Mouse (Mus musculus) CH12.LX (cell line): ENCODE results near the gene Med18. TPM values are rescaled to one million over a fixed set of nuclear protein-coding genes. Genes with fewer than 3 reads are reported as not detected.

Source experiments
- DNase-seq: peaks from one replicate; pipeline ENCODE4 v3.0.0-alpha.2; 2013; ENCODE audit errors: extremely low read depth
- H3K27ac ChIP-seq: 2 replicates; pipeline ENCODE4 v1.5.1; 2012; ENCODE audit warnings: low read depth, mild to moderate bottlenecking, control low read depth, moderate library complexity; ENCODE audit not compliant: insufficient read depth
- H3K27me3 ChIP-seq: replicated peaks from 2 replicates; pipeline ENCODE3; 2012; ENCODE audit warnings: inconsistent platforms
- H3K36me3 ChIP-seq, 2 experiments: replicated peaks in 1 of 2; 2 replicates each; pipeline versions ENCODE3 to v1.6.1; 2012; ENCODE audit warnings: inconsistent platforms in 1 of 2, low read length in 1 of 2, mild to moderate bottlenecking in 1 of 2, mixed read lengths in 1 of 2, moderate library complexity in 1 of 2; ENCODE audit not compliant: control insufficient read depth in 1 of 2, insufficient read depth in 1 of 2
- H3K4me1 ChIP-seq, 2 experiments: 2 replicates each; pipeline ENCODE4 v1.6.1; 2012; ENCODE audit warnings: inconsistent platforms in 1 of 2, moderate library complexity in 1 of 2; ENCODE audit not compliant: insufficient read depth in 2 of 2, control insufficient read depth in 1 of 2
- H3K4me2 ChIP-seq: 2 replicates; pipeline ENCODE4 v1.6.1; 2012; ENCODE audit warnings: low read depth, mild to moderate bottlenecking, control low read depth; ENCODE audit not compliant: poor library complexity, insufficient read depth, severe bottlenecking
- H3K4me3 ChIP-seq, 3 experiments: fragments of 150-350 bp in 1 of 3; sonication (generic) in 1 of 3; replicated peaks in 1 of 3; 2 replicates each; pipeline versions ENCODE3 to v1.5.1; 2011 to 2012; ENCODE audit warnings: low read depth in 2 of 3, low read length in 2 of 3, mild to moderate bottlenecking in 2 of 3, moderate library complexity in 2 of 3, control low read depth in 1 of 3, improper control_type of control experiment in 1 of 3, inconsistent platforms in 1 of 3, mixed read lengths in 1 of 3; ENCODE audit not compliant: poor library complexity in 1 of 3
- H3K79me2 ChIP-seq: replicated peaks from 2 replicates; pipeline ENCODE4 v1.6.1; 2012; ENCODE audit warnings: mild to moderate bottlenecking, moderate library complexity; ENCODE audit not compliant: control insufficient read depth, poor library complexity, insufficient read depth, severe bottlenecking; ENCODE audit errors: extremely low read depth
- H3K9ac ChIP-seq: 2 replicates; pipeline ENCODE4 v1.6.1; 2012; ENCODE audit warnings: low read depth, mild to moderate bottlenecking, control low read depth, moderate library complexity; ENCODE audit not compliant: insufficient read depth
- H3K9me3 ChIP-seq: replicated peaks from 2 replicates; pipeline ENCODE3; 2012; ENCODE audit warnings: low read length, inconsistent platforms, mixed read lengths
- CTCF ChIP-seq, 2 experiments: IDR thresholded peaks in 1 of 2; conservative IDR thresholded peaks in 1 of 2; 2 replicates each; pipeline ENCODE4 v1.5.1; 2011 to 2012; ENCODE audit warnings: low read depth in 2 of 2, low read length in 2 of 2, improper control_type of control experiment in 1 of 2, inconsistent platforms in 1 of 2, mild to moderate bottlenecking in 1 of 2, moderate library complexity in 1 of 2
- IRF4 ChIP-seq: IDR thresholded peaks from 2 replicates; pipeline ENCODE4 v1.6.1; 2014; ENCODE audit warnings: low read depth, mild to moderate bottlenecking, inconsistent platforms, low read length, improper control_type of control experiment
- JUND ChIP-seq: conservative IDR thresholded peaks from 2 replicates; pipeline ENCODE4 v1.6.1; 2011; ENCODE audit warnings: low read depth, low read length, improper control_type of control experiment
- KAT2A ChIP-seq: IDR thresholded peaks from 2 replicates; pipeline ENCODE4 v1.6.1; 2012; ENCODE audit warnings: low read length, improper control_type of control experiment, inconsistent platforms; ENCODE audit not compliant: insufficient replicate concordance
- MAFK ChIP-seq: IDR thresholded peaks from 2 replicates; pipeline ENCODE4 v1.6.1; 2011; ENCODE audit warnings: low read length, improper control_type of control experiment; ENCODE audit not compliant: insufficient replicate concordance
- MEF2A ChIP-seq: IDR thresholded peaks from 2 replicates; pipeline ENCODE4 v1.6.1; 2014; ENCODE audit warnings: low read depth, mild to moderate bottlenecking, inconsistent platforms, low read length, improper control_type of control experiment, borderline replicate concordance
- MXI1 ChIP-seq: IDR thresholded peaks from 2 replicates; pipeline ENCODE4 v1.6.1; 2011; ENCODE audit warnings: mild to moderate bottlenecking, low read depth, low read length, improper control_type of control experiment
- NELFE ChIP-seq: IDR thresholded peaks from 2 replicates; pipeline ENCODE4 v1.6.1; 2011; ENCODE audit warnings: low read depth, low read length, improper control_type of control experiment
- NRF1 ChIP-seq: IDR thresholded peaks from 2 replicates; pipeline ENCODE4 v1.6.1; 2014; ENCODE audit warnings: low read depth, mild to moderate bottlenecking, inconsistent platforms, low read length, improper control_type of control experiment, moderate library complexity
- POLR2A ChIP-seq: IDR thresholded peaks from 2 replicates; pipeline ENCODE4 v1.6.1; 2011; ENCODE audit warnings: low read depth, mild to moderate bottlenecking, improper control_type of control experiment, low read length
- RAD21 ChIP-seq: IDR thresholded peaks from 2 replicates; pipeline ENCODE4 v1.6.1; 2011; ENCODE audit warnings: low read depth, mild to moderate bottlenecking, low read length, improper control_type of control experiment, moderate library complexity
- SMC3 ChIP-seq: IDR thresholded peaks from 2 replicates; pipeline ENCODE4 v1.6.1; 2011; ENCODE audit warnings: low read depth, low read length, improper control_type of control experiment
- USF1 ChIP-seq: IDR thresholded peaks from 2 replicates; pipeline ENCODE4 v1.6.1; 2014; ENCODE audit warnings: low read depth, mild to moderate bottlenecking, inconsistent platforms, low read length, improper control_type of control experiment
- ZC3H11A ChIP-seq: IDR thresholded peaks from 2 replicates; pipeline ENCODE4 v1.6.1; 2012; ENCODE audit warnings: low read depth, mild to moderate bottlenecking, inconsistent platforms, low read length, improper control_type of control experiment
- ZMIZ1 ChIP-seq: IDR thresholded peaks from 2 replicates; pipeline ENCODE4 v1.6.1; 2012; ENCODE audit warnings: low read depth, mild to moderate bottlenecking, inconsistent platforms, low read length, improper control_type of control experiment
- ZNF384 ChIP-seq: IDR thresholded peaks from 2 replicates; pipeline ENCODE4 v1.6.1; 2012; ENCODE audit warnings: low read depth, low read length, improper control_type of control experiment, inconsistent platforms
- dilution Hi-C: fragments of 300-500 bp; cut with MboI; formaldehyde crosslinking; loops from 2 replicates; pipeline ENCODE4 v1.14.3; 2020; ENCODE audit warnings: low sequenced_read_pairs; ENCODE audit not compliant: extremely low pct_unique_long_range_greater_than_20kb, extremely low pct_ligation_motif_present
- in situ Hi-C: fragments of 300-500 bp; cut with MboI; formaldehyde crosslinking; loops from 3 replicates; pipeline ENCODE4 v1.14.3; 2019; ENCODE audit warnings: low sequenced_read_pairs, low pct_ligation_motif_present, low pct_unique_long_range_greater_than_20kb, mixed read lengths
- polyA plus RNA-seq: library from polyadenylated mRNA; unstranded; fragments of >175 nt; gene quantifications from 2 replicates; pipeline ENCODE4 v1.2.1, GENCODE M21; 2012; ENCODE audit warnings: low read depth; ENCODE audit not compliant: insufficient read length
- total RNA-seq, 2 experiments: library from RNA; depleted of rRNA; stranded (reverse); fragments of 300-350 nt in 1 of 2; fragments of >200 nt in 1 of 2; gene quantifications; 2 replicates each; pipeline ENCODE4 v1.2.3; 2012 to 2014

Med18 gene
- total and polyA plus RNA-seq, 3 experiments, result 12.7 to 17.6 (median 15.5) TPM

- no peak overlapping the region for H3K9ac ChIP-seq
- TF ChIP-seq USF1 (no peak), MAFK (no peak), SMC3 (peak; percentile 20), CTCF (conservative IDR thresholded peaks at IDR 0.05 in 1 of 2, IDR thresholded peaks at IDR 0.05 in 1 of 2; ENCODE audit: low read depth in 2 of 2, low read length in 2 of 2) (peak in 1 of 2 experiments; percentile 48; a peak in 2 of 4 replicates), RAD21 (peak; percentile 50), KAT2A (no peak)
- TF ChIP-seq, all 38 proteins: peak for 3
- peaks cover 14 to 34% of the 10 kb centered on the region in 2 experiments for H3K36me3 ChIP-seq
- no peak overlapping the region for H3K4me2 ChIP-seq
- no peak overlapping the region for H3K27ac ChIP-seq
- no peaks in the 10 kb centered on the region for H3K27me3 ChIP-seq
- H3K9me3 ChIP-seq, result no peaks in the 10 kb centered on the region
- dilution Hi-C loops (no loop called here), in situ Hi-C loops (no loop called here)
- no peak overlapping the region for H3K4me3 ChIP-seq
- H3K79me2 ChIP-seq, result no peaks in the 10 kb centered on the region
- no peak for DNase-seq
- peaks cover 3 to 16% of the 10 kb centered on the region in 2 experiments; a peak in 3 of 4 replicates for H3K4me1 ChIP-seq
Observed at GRCm38 (mm10) chr4:132454216-132454615, 9.5 kb downstream of the Med18 start.

DNA sequence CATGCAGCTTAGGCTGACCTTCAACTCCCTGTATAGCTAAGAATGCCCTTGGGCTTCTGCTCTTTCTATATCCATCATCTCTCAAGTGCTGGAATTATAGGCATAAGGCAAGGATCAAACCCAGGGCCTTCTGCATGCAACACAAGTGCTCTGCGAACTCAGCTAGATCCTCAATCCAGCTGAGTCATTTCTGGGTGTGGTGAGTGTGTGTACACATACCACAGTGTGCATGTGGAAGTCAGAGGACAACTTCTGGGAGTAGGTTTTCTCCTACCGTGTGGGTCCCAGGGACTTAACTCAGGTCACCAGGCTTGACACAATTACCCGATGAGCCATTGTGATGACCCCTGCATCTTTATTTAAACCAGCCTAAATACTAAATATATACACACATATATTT lies 13.9 kb downstream of the Med18 start:
- Histone ChIP-seq H3K4me2 (no peak overlapping the region), H3K79me2 (no peaks in the 10 kb centered on the region), H3K9me3 (no peaks in the 10 kb centered on the region), H3K27ac (no peak overlapping the region), H3K4me3 (no peak overlapping the region), H3K9ac (no peak overlapping the region), H3K36me3 (no peaks in the 10 kb centered on the region), H3K27me3 (no peaks in the 10 kb centered on the region), H3K4me1 (no peaks in the 10 kb centered on the region)
- DNase-seq, result no peak
- dilution Hi-C loops, result no loop called here
- no peak for TF ChIP-seq CTCF (conservative IDR thresholded peaks at IDR 0.05 in 1 of 2, IDR thresholded peaks at IDR 0.05 in 1 of 2; ENCODE audit: low read depth in 2 of 2, low read length in 2 of 2)
- TF ChIP-seq NRF1, result no peak
- TF ChIP-seq ZMIZ1, result no peak
- TF ChIP-seq IRF4, result no peak
- in situ Hi-C loops, result no loop called here

- dilution Hi-C loops, result no loop called here
- Histone ChIP-seq H3K4me1 (no peaks in the 10 kb centered on the region), H3K79me2 (no peaks in the 10 kb centered on the region), H3K36me3 (no peaks in the 10 kb centered on the region), H3K27me3 (no peaks in the 10 kb centered on the region), H3K4me3 (no peak overlapping the region), H3K4me2 (no peak overlapping the region), H3K9me3 (no peaks in the 10 kb centered on the region), H3K27ac (no peak overlapping the region), H3K9ac (no peak overlapping the region)
- TF ChIP-seq NRF1 (no peak), SMC3 (no peak), ZC3H11A (no peak), JUND (no peak), MEF2A (no peak), IRF4 (no peak), MXI1 (no peak), POLR2A (no peak), NELFE (no peak), ZNF384 (no peak)
- in situ Hi-C loops, result no loop called here
- no peak for DNase-seq
Observed at GRCm38 (mm10) chr4:132446105-132446504, 17.6 kb downstream of the Med18 start.
